Mouse (Mus musculus) left cerebral cortex, adult 8-10 months (tissue): ENCODE data around the gene Adamts9. TPM values are rescaled to one million over a fixed set of nuclear protein-coding genes. Genes with fewer than 3 reads are reported as not detected.

Experiments
- DNase-seq, 2 experiments: peaks; one replicate each; pipeline ENCODE4 v3.0.0; 2022; ENCODE audit warnings: low spot score in 2 of 2
- total RNA-seq, 4 experiments: library from RNA; stranded (reverse); gene quantifications; 2 replicates each; pipeline ENCODE4 v1.2.4; 2022

The Adamts9 gene
- total RNA-seq, 4 experiments from 2014 or later: 2.6 to 3.7 (median 2.8) TPM

GRCm38 (mm10) chr6:92727351-92727986, 215.8 kb downstream of the Adamts9 start:
- DNase-seq: no peak

GRCm38 (mm10) chr6:92726121-92726520, 217.2 kb downstream of the Adamts9 start:
- no peak for DNase-seq

- no peak for DNase-seq
These were observed 218.9 kb downstream of the Adamts9 start for GRCm38 (mm10) chr6:92724394-92724793.

Other genes with a start within 250 kb of the Adamts9 start
- gene Prickle2, start 237.3 kb downstream of the Adamts9 start, total RNA-seq: 100 to 1,000 TPM; 130 to 157 (median 149) TPM
- gene A730049H05Rik, start 127.0 kb downstream of the Adamts9 start, total RNA-seq: not detected
- under 1 TPM in 1 of 4 experiments, not detected in 3; 0.06 TPM for gene Gm15737, start 74.1 kb downstream of the Adamts9 start, total RNA-seq